Mouse (Mus musculus) kidney, postnatal 10 days (tissue): Measurements from ENCODE around the gene Clasp1.

Experiments
- DNase-seq: peaks from one replicate; pipeline ENCODE4 v3.0.0; 2021; ENCODE audit warnings: mixed read lengths

Gene Clasp1

DNA sequence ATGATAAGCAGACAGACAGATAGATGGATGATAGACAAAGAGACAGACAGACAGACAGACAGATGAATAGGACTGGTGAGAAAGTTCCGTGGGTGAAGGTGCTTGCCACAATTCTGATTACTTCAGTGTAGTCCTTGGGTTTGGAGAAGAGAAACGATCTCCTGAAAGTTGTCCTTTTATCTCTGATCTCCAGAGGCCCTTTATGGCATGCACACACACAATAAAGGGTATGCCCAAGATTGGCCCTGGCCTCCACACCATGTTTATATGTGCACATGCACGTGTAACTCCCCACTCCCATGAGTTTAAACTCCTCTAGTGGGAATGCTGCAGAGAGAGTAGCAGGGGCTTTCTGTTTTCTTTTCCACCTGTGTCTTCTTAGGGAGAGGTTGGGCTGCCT is 14.6 kb downstream of the Clasp1 start:
- DNase-seq = no peak

GRCm38 (mm10) chr1:118407586-118408250 is 18.9 kb downstream of the Clasp1 start:
- no peak for DNase-seq

DNA sequence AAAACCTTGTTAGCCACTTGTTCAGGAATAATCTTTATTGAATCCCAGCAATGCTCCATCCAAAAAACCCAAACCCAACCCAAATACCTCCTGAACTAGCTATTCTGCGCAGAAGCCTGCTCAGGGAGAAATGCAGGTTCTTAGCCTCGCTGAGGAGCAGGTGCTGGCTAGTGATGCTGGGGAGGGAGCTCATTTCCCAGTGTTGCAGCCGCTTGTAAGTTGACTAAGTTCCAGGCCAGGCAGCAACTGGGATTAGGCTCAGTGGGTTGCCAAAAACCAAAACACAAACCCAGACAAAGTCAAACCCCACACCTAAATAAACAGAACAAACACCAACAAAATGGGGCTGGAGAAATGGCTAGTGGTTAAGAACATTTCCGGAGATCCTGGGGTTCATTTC is 20.4 kb downstream of the Clasp1 start:
- no peak for DNase-seq

GRCm38 (mm10) chr1:118410824-118411223 is 22.0 kb downstream of the Clasp1 start:
- DNase-seq = no peak

GRCm38 (mm10) chr1:118413169-118413568 is 24.3 kb downstream of the Clasp1 start:
- DNase-seq = no peak

DNA sequence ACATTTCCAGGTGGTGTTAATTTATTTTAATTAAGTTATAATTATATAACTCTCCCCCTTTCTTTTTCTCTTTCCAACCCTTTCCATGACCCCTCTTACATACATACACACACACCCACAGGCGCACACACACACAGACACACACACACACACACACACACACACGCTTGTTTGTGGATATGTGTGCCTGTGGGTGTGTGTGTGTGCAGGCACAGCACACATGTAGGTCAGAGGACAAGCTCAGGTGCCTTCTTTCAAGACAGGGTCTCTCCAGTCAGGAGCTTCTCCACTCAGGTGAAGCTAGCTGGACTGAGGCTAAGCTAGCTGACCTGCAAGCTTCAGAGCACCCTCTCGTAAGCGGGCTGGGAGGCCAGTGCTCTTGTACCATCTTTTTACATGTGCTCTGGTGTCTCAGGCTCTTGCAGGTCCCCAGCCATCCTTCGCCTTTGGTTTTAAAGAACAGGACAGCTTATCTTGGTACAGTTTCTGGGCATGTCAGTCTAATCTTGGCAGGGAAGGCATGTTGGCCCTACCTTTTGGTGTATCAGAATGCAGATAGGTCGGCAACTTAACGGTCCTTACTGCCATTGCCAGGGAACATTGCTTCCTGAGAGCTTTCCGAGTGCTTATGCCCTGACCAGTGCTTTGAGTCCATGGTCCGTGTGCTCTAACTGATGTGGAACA is 28.3 kb downstream of the Clasp1 start:
- DNase-seq = no peak

DNA sequence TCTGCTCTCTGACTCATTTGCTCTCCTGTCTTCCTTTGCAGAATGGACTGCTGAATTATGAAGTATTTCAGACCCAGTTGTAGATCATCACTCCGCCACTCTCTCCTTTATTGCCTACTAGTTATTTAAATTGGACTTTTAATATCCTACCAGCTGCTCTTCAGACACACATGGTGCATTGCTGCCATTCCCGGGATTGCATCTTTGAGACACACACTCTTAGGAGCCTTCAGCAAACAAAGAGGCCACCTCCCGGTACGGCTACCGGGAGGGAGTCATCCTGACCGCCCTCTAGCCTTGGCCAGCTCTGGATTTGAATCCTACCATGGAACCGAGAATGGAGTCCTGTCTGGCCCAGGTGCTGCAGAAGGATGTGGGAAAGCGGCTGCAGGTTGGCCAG is 30.5 kb downstream of the Clasp1 start:
- no peak for DNase-seq

DNA sequence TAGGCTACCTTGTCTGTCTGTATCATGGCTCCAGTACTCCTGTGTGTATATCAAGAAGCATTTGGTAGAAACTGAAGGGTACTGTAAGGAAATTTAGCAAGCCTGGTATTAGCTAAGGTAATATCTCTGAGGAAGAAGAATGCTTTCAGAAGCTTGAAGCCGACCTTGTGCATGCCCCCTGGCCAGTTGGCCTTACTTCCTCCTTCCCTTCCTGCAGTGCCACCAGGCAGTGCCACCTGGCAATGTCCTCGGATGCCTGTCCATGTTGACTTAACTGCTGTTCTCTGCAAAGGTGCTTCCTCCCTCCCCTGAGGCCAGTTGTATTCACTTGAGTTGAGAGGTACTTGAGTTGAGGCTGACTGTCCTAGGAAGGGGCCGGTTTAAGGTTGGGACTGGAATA is 32.3 kb downstream of the Clasp1 start:
- DNase-seq = no peak

DNA sequence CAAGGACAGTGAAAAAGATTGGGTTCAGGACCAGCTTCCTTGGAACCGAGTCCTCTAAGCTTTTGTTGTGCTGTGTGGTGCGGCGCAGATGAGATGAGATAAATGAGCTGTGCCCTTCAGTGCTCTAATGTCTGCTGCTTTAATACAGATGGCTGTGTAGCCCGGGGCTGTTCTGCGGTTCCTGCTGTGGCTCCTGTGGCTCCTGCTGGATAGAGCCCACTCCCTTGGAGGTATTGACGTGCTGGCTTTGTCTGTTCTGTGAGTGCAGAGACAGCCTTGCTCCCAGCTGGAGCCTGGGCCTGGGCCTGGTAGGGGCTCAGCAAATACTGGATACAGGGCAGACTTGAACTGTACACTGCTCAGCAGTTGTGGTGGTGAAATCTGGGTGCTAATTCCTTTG is 34.0 kb downstream of the Clasp1 start:
- no peak for DNase-seq

DNA sequence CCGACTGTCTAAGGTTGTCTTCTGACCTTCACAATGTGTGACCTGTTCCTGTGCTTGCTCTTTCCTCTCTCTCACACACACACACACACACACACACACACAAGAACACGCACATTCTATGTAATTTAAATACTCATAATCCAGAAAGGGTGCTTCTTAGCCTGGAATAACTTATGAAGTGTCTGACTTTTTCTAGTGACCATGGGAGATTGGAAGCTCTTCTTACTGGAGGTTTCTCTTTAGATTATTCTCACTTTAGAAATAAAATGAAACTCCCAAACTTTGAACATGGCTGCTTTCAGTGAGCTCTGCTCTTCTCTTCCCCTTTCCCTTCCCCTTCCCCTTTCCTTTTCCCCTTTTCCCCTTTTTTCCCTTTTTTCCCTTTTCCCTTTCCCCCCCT is 37.1 kb downstream of the Clasp1 start:
- DNase-seq = no peak

- no peak for DNase-seq
Observed at GRCm38 (mm10) chr1:118428354-118429084, 39.7 kb downstream of the Clasp1 start.

- no peak for DNase-seq
Observed at GRCm38 (mm10) chr1:118431548-118431947, 42.7 kb downstream of the Clasp1 start.

GRCm38 (mm10) chr1:118435001-118435473 is 46.2 kb downstream of the Clasp1 start:
- DNase-seq = no peak

DNA sequence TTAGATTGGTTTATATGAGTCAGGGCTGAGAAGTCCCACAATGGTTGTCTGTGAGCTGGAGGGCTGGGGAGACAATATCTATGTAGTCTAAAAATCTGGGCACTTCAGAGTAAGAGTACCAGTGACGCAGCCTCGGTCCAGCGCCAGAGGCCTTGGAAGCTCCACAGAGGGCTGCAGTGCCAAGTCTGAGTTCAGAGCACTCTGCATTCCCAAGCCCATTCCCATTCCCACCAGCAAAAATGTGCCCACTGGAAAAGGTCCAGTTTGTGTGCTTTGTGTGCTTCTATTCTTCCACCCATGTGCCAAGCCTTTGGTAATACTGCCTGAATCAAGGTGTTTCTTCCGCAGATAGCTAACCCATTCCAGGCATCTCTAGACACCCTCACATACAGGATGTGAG is 49.0 kb downstream of the Clasp1 start:
- DNase-seq = no peak

- no peak for DNase-seq
Observed at GRCm38 (mm10) chr1:118438332-118438731, 49.5 kb downstream of the Clasp1 start.

DNA sequence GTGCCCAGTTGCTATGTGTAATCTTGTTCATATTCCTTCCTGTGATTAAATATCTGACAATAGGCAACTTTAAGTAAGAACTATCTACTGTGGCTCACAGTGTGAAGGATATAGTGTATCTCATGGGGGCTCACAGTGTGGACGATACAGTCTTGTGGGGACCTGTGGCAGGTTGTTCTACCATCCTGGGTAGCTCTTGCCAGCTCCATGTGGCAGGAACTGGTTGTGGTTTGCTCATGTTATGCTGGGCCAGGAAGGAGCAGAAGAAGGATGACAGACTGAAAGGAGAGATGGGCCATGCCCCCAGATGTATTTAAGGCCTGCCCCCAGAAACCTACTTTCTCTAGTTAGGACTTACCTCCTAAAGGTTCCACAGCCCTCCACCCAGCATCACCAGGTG is 51.7 kb downstream of the Clasp1 start:
- DNase-seq = no peak

DNA sequence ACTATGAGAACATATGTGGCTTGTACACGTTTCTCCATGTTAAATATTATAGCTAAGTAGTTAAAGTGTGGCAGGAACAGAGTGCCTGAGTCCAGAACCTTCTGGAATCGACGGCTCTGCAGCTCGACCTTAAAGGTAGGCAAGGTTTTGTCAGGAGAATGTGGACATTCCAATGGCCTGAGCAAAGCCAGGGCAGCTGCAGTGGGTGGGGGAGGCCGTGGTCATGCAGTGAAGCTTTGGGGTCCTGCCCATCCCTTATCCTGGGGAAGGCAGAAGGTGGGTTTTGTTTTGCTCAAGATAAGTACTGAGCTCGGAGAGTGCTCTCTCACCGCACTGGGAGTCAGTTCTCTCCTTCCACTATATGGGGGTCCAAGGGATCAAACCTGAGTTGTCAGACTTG is 55.6 kb downstream of the Clasp1 start:
- DNase-seq = no peak

- no peak for DNase-seq
Observed at GRCm38 (mm10) chr1:118444988-118445387, 56.1 kb downstream of the Clasp1 start.

GRCm38 (mm10) chr1:118445441-118445840 is 56.6 kb downstream of the Clasp1 start:
- DNase-seq = no peak

- DNase-seq = no peak
Observed at GRCm38 (mm10) chr1:118446006-118446405, 57.1 kb downstream of the Clasp1 start.

- no peak for DNase-seq
Observed at GRCm38 (mm10) chr1:118447131-118447530, 58.3 kb downstream of the Clasp1 start.

DNA sequence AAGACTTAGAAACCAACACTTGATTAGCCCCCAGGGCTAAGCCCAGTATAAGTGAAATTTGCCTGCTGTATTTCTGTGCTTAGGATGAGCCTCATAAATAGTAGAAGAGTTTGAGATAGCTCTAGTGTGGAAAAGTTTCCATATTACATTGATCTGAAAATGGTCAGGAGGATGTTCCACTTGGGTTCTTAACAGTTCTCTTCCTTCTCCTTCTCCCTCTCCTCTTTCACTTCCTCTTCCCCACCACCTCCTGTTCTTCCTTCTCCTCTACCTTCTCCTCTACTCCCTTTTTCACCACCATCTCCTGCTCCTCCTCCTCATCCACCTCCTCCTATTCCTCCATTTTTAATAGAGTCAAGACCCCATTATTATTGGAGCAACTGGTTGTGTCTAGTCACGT is 59.4 kb downstream of the Clasp1 start:
- no peak for DNase-seq

GRCm38 (mm10) chr1:118450891-118451450 is 62.1 kb downstream of the Clasp1 start:
- DNase-seq = no peak

- DNase-seq = no peak
Observed at GRCm38 (mm10) chr1:118453577-118453976, 64.7 kb downstream of the Clasp1 start.
